Mouse (Mus musculus) kidney, postnatal 36 days (tissue): ENCODE results near the gene Fbxw8.
A peak's percentile ranks its signal among the peaks of the same experiment; 100 is the strongest.

Source experiments
- DNase-seq, 2 experiments: peaks; one replicate each; pipeline ENCODE4 v3.0.0; 2021 to 2022; ENCODE audit warnings: mixed read lengths in 2 of 2

Fbxw8 gene

GRCm38 (mm10) chr5:118105536-118105935 is 49.7 kb downstream of the Fbxw8 start:
- peak; percentile 16 to 25 for DNase-seq

GRCm38 (mm10) chr5:118099870-118100478 is 55.3 kb downstream of the Fbxw8 start:
- DNase-seq = no peak

DNA sequence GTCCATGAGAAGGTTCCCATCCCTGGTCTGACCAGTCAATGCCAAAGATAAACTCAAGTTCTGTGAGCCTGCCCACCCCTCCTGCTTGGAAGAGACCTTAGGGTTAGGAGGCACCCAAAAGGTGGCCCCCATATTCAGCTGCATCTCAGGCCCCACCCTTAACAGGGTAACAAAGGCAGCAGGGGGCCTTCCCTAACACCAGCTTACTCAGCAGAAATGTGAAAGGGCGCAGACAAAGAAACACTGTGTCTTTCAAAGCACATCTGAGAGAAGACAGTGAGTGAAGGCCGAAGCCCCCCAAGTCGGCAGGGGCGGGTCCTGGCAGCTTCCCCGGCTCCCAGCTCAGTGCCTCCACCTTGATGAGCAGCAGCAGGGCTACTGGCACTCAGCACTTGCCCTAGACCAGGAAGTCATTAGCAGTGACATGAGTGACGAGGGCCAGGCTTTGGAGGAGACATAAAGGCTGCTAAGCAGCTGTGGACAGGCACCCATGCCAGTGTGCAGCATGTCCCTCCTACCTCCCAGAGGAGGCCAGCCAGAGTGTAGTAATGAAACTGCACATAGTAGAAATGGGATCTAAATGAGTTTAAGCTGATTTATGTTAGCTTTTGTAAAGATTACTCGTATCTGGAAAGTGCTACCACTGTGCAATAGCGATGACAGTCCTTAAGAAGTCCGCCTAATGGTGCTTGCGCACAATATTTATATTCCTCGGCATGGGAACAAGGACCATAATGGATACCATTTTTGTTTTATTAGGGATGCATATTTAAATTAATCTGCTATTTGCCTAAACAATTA is 56.0 kb downstream of the Fbxw8 start:
- DNase-seq = no peak

DNA sequence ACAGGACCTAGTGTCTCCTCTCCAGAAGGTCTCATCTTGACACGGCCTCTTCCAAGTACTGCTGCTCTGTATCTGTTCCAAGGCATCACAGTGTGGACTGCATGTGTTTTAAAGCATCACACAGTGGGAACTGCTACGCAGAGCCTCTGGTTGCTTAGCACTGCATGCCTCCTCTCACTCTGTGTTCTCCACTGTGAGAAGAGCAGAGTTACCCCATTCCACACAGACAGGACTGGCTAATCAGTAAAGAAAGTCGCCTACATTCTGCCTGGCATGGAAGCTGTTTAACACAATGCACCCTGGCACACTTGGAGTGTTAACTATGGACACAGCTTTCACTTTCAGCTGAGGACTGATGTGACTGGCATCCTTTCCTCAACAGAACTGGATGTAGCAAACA is 58.9 kb downstream of the Fbxw8 start:
- DNase-seq = no peak

GRCm38 (mm10) chr5:118095849-118096248 is 59.4 kb downstream of the Fbxw8 start:
- no peak for DNase-seq

- DNase-seq = no peak
Measured at GRCm38 (mm10) chr5:118095433-118095832, 59.8 kb downstream of the Fbxw8 start.

DNA sequence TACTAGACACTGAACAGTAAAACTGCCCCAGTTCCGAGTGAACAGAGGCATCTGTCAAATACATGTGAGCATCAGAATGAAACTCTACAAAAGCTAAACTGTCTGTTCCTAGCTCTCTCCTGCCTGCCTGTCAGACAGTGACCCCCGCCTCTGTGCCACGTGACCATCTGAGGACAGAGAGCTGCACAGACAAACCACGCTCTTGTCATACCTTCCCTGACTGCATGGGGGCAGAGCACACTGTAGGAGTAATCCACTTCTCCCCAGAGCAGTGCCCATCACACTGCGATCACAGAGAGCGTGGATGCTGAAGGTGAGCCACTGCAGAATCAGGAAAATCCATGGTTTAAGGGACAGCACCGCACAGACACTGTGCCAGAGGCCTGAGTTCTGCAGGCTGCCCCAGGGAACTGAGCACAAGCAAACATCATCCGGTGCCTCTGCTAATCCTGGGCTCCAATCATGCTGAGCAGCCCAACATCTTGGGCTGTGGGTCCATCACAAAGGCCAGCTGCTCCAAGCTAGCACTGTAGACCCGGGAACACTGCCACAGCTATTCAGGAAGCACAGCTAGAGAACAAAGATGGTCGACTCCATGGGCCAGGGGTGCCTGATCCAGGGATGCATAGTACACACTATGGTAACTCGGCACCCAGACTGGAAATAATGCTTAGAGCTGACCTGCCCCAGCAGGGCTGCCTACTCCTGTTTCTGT is 61.8 kb downstream of the Fbxw8 start:
- no peak for DNase-seq

- DNase-seq = peak in 1 of 2 experiments; percentile 71
Measured at GRCm38 (mm10) chr5:118090837-118091236, 64.4 kb downstream of the Fbxw8 start.

DNA sequence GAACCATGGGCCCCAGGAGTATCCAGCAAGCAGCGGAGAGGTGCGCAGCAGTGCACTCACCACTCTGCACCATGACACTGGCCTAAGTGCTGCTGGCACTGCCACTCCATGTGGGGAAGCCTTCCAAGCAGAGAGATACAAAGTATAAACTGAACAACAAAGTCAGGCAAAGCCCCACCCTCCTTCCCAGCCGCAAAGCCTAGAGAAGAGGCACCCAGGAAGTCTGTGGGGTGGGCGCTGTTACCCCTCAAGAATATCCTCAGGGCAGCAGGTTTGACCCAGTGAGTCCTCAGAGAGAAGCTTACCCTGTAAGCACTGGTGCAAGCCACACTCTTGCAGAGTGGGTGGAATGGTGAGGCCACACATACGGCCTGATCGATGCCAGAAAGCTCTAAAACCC is 65.2 kb downstream of the Fbxw8 start:
- no peak for DNase-seq

DNA sequence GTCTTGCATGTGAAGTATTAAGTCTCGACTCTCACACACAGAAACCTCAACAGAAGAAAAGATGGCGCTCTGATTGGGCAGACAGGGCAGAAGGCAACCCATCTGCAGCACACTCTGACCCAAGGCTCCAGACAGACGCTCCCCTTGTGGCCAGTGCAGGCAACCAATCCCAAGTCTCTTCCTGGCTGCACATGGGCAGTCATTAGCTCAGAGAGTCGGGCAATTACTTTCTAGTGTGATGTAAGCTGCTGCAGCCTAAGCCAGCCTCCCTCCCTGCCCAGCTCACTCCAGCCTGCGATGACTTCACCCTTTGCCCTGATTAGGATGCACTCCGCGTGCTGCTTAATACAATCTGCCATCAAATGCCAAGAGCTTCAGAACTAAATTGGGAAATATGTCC is 66.2 kb downstream of the Fbxw8 start:
- peak in 1 of 2 experiments; percentile 22 for DNase-seq

GRCm38 (mm10) chr5:118086956-118087355 is 68.3 kb downstream of the Fbxw8 start:
- no peak for DNase-seq

DNA sequence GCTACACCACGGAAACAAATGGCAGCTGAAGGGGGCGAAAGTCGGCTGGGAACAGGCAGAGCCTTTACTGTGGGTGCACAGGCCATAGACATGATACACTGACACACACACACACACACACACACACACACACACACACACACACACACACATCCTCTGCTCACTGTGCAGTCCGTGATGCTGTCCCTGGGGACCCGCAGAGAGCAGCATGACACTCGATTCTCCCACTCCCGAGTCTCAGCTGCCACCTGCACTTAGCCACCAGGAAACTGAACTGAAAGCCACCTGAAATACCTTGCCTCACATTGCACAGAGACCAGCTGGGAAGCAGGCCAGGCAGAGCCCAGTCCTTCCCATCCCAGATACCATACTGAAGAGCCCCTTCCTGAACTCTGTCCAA is 70.0 kb downstream of the Fbxw8 start:
- no peak for DNase-seq

DNA sequence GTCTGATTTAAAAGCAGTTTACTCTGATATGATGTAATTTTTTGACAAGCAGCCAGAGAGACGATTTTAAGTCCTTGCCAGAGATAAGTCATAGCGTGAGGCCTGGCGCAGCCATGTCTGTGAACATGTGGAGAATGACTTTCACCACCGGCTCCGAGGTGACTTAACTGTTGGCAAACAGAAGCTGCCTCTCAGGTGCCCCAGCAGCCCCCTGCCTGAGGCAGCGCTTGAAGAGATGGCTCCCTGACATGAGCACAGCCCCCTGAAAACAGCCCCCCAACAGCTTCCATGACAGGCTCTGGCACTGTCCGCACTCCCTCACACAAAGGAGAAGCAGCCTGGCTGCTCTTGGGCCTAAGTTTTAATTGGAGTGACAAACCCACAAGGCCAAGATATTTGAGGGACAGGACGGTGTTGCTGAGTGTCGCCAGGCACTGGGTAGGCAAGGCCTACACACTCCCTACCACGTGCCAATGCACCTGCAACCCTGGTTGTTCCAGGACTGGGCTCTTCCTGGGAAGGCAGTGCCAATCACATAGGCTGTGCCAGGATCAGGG is 71.0 kb downstream of the Fbxw8 start:
- no peak for DNase-seq

DNA sequence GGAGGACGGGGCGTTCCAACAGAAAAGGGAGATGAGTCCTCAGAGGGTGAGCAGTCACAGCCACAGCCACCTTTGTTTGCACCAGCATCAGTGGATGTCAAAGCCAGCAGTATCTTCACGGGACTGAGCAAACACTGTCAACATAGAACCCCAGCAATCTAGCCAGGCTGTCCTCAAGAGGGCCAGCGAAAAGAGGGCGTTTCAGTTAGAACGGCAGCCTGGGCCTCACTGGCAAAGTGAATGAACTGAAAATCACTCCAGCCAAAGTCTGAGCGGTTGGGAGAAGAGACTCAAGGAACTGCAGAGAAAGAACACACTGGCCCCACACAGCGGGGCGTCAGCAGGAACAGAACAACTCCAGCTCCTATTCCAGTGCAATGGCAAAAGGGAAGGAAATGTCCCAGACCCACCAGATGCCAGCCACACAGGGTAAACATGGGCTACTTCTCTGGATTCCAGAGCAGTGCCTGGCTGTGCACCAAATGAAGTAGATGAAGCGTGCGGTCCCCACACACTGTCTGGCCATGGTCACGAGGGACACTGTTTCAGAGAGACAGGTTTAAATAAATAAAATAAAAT is 72.1 kb downstream of the Fbxw8 start:
- no peak for DNase-seq

DNA sequence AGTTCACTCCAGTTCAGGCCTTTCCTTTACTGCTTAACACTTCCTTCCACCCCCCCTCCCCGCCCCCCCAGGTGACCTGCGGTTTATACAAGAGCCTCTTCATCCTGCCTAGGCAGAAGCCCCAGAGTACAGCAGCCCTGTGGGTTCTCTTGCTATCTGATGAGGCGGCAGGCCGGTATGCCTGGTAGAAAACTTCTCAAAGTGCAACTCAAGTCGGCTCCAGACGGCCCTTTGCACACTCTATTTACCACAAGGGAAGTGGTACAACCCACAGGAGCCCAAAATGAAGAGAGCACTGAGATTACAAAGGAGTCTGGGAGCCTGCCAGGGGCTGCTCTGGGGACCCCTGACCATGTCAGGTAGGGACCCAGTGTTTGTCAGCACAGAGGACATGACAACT is 73.3 kb downstream of the Fbxw8 start:
- DNase-seq = no peak

GRCm38 (mm10) chr5:118081374-118081949 is 73.8 kb downstream of the Fbxw8 start:
- DNase-seq = no peak

DNA sequence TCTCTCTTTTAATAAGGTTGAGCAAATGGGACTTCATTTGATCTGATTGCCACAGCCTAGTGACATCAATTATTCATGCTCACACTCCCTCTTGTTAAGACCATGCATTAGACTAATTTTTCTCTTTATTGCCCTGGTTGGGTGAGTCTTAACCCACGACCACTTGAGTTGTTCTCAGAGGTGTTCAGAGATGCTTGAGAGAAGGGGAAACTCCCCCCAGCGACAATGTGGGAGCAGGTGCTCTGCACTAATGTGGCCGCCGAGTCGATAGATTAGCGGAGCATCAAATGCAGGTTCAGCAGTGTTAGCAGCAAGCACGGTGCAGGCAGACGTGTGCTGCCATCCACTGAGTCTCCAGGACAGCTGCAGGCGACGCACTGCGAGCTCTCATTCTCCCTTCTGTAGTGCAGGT is 75.4 kb downstream of the Fbxw8 start:
- no peak for DNase-seq

- no peak for DNase-seq
Measured at GRCm38 (mm10) chr5:118079354-118079753, 75.9 kb downstream of the Fbxw8 start.

DNA sequence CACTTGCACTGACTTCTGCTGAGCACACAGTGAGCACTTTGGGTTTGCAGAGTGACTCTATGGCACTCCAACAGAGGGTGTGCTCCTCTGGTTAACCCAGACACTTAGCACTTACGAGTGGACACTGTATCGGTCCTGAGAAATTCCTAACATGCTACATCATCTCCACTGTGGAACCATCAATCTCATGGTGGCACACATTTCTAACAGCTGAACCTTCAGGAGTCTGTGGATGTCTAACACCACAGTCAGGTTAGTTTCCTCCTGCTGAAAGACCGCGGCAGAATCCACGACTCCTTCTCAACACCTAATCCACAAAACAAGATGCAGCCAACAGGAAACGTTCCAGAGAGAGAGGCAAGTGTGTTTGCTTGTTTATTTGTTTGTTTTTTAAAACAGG is 76.7 kb downstream of the Fbxw8 start:
- DNase-seq = no peak

GRCm38 (mm10) chr5:118076721-118077592 is 78.3 kb downstream of the Fbxw8 start:
- DNase-seq = no peak

DNA sequence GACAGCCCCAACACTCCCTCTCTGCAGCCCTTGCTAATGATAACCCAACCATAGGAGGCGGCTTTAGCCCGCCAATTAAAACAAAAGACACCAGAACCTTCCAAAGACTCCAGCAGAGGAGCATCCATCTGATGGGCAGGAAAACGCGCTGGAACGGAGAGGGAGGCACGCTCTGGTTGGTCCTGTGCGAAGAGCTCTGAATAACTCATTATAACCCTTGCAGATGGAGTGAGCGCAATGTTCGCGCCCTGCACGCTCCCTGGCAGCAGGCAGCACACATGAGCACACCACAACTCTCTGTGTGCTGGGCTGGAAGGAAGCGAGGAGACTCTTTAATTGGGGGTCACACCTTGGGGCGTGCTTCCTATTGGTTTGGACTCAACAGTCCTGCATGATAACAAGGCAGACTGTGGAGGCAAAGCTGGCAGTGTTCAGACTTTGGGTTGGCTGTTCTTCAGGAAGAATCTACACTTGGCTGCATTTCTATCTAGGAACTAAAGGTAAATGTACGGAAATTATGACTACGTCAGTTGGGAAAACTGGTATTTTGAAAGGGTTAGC is 82.0 kb downstream of the Fbxw8 start:
- DNase-seq = no peak
